Mouse (Mus musculus): Measurements from ENCODE around the gene Rrnad1.
A peak's percentile ranks its signal among the peaks of the same experiment; 100 is the strongest.

DNA sequence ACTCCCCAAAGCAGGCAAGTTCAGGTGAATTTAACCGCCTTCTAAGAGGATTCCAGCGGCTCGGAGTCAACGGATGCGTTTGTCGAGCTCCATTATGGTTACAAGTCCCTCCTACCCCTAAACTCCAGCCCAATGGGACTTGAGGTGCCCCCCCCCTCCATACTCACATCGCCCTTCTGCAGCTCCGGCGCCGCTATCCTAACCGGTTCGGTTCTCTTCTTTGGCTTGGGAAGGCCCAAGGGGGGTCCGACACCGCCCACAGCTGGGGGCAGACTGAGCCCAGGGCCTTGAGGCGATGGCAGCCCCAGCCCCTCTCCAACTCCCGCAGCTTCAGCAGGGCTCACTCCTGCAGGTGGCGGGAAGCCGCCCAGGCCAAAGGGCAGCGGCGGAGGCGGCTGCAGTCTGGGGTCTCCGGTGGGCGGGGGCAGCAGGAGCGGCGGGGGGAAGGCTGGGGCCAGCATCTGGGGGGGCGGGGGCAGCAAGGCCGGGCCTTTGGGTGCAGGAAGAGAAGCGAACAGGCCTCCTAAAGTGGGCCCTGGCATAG lies 45.7 kb downstream of the Rrnad1 start:
- TF ChIP-seq CTCF (IDR thresholded peaks at IDR 0.05; ENCODE audit: control insufficient read depth, insufficient read depth, low read length) (no peak), POLR2A (IDR thresholded peaks at IDR 0.05; ENCODE audit: borderline replicate concordance, control insufficient read depth, low read depth, low read length) (0 out of 2 replicates have a peak, but pooled peaks have one; percentile 8)
